10 mouse cellular contexts compared by ENCODE assay signal in the genomic region with DNA sequence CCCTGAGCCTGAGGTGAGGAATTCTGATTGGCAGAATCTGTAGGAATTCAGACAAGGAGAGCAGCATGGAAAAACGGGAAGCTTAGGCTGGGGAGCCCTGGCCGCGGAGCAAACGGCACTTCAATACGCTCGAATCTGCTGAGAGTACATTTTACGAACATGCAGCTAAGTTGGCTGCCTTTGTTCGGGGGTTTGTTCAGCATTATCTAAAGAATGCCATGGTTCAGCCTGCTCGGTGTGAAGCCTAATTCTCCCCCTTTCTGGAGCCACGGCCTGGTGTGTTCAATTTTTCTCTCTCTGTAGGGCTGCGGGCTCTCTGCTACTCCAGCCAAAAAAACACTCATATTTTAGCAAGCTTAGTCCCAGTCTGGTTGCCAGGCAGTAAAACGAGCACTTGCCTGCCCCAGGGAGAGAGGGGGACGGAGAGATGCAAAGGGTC.
DNase-seq lines count a peak whose midpoint lies in the region; ATAC-seq lines count a peak whose summit lies in the region.
"Had no signal": no experiment of that assay in that cellular context is flagged by ENCODE, and none has a peak within 500 bp of the region (broad histone marks: within the 10 kb centered on the region; RNA-seq: fewer than 3 reads in every experiment).

No protein-coding gene starts in this region.

- no peak for ATAC-seq in kidney, embryonic 16.5 days (ENCODE audit: low FRiP score, low TSS enrichment)
- no peak for ATAC-seq in kidney, embryonic 14.5 days (ENCODE audit: low FRiP score, low TSS enrichment)
- ATAC-seq in forebrain, embryonic 11.5 days (replicated peaks; ENCODE audit: low FRiP score) = peak; percentile 71
- ATAC-seq in neural tube, embryonic 11.5 days (ENCODE audit: insufficient read depth, low FRiP score, low TSS enrichment) = peak; percentile 39; the same call in 1 of the 2 replicates
- ATAC-seq: inflammation-experienced regulatory T-cells, adult 6 months had no signal

- H3K9me3 ChIP-seq in kidney, embryonic 16.5 days (ENCODE audit: low read length) = no peaks in the 10 kb centered on the region
- no peaks in the 10 kb centered on the region for H3K9me3 ChIP-seq in kidney, embryonic 14.5 days (ENCODE audit: control insufficient read depth, low read length)
- H3K9me3 ChIP-seq in forebrain, embryonic 11.5 days (ENCODE audit: control insufficient read depth, low read length) = no peaks in the 10 kb centered on the region
- no peaks in the 10 kb centered on the region for H3K9me3 ChIP-seq in limb, embryonic 10.5 days (replicated peaks)
- no peaks in the 10 kb centered on the region for H3K9me3 ChIP-seq in neural tube, embryonic 11.5 days (ENCODE audit: control insufficient read depth, low read length)

- WGBS in kidney, embryonic 16.5 days = 13% methylated on average over 13 of the region's 13 CpGs
- WGBS in kidney, embryonic 14.5 days = 11% methylated on average over 13 of the region's 13 CpGs
- WGBS in forebrain, embryonic 11.5 days = 5% methylated on average over 13 of the region's 13 CpGs
- WGBS in limb, embryonic 10.5 days = 31% methylated on average over 13 of the region's 13 CpGs
- 8% methylated on average over 13 of the region's 13 CpGs for WGBS in neural tube, embryonic 11.5 days

- 0 out of 2 replicates have a peak overlapping the region, but pooled peaks have one; percentile 12 for H3K4me2 ChIP-seq in kidney, embryonic 16.5 days (replicated peaks; ENCODE audit: low read depth, low read length)
- H3K4me2 ChIP-seq in kidney, embryonic 14.5 days (replicated peaks; ENCODE audit: low read depth, low read length) = no peak overlapping the region
- peak overlapping the region; percentile 13; the same call in 1 of the 2 replicates for H3K4me2 ChIP-seq in forebrain, embryonic 11.5 days (ENCODE audit: low read depth, low read length, severe bottlenecking)
- H3K4me2 ChIP-seq in neural tube, embryonic 11.5 days (ENCODE audit: low read depth) = no peak overlapping the region

- H3K27me3 ChIP-seq in kidney, embryonic 16.5 days (ENCODE audit: insufficient read depth, low read length) = peaks cover 7% of the 10 kb centered on the region
- H3K27me3 ChIP-seq in kidney, embryonic 14.5 days (ENCODE audit: control insufficient read depth, insufficient read depth, low read length) = no peaks in the 10 kb centered on the region
- no peaks in the 10 kb centered on the region; the same call in 1 of the 2 replicates for H3K27me3 ChIP-seq in forebrain, embryonic 11.5 days (ENCODE audit: control insufficient read depth, insufficient read depth, low read length)
- 0 out of 2 replicates have a peak, but pooled peaks cover 3% of the 10 kb centered on the region for H3K27me3 ChIP-seq in limb, embryonic 10.5 days (ENCODE audit: low read depth, poor library complexity, severe bottlenecking)
- H3K27me3 ChIP-seq in neural tube, embryonic 11.5 days (ENCODE audit: control insufficient read depth, insufficient read depth, low read length) = peaks cover 10% of the 10 kb centered on the region; the same call in 1 of the 2 replicates

- peaks cover 15% of the 10 kb centered on the region; the same call in 1 of the 2 replicates for H3K4me1 ChIP-seq in kidney, embryonic 16.5 days (ENCODE audit: insufficient read depth, low read length)
- H3K4me1 ChIP-seq in kidney, embryonic 14.5 days (ENCODE audit: control insufficient read depth, insufficient read depth, low read length) = peaks cover 7% of the 10 kb centered on the region; the same call in 1 of the 2 replicates
- H3K4me1 ChIP-seq in forebrain, embryonic 11.5 days (replicated peaks; ENCODE audit: control insufficient read depth, insufficient read depth, low read length) = peaks cover 9% of the 10 kb centered on the region; the same call in 1 of the 2 replicates
- peaks cover 56% of the 10 kb centered on the region for H3K4me1 ChIP-seq in limb, embryonic 10.5 days
- H3K4me1 ChIP-seq in neural tube, embryonic 11.5 days (ENCODE audit: control insufficient read depth, insufficient read depth, low read length) = peaks cover 13% of the 10 kb centered on the region

- H3K4me3 ChIP-seq in kidney, embryonic 16.5 days (ENCODE audit: low read length) = no peak overlapping the region
- no peak overlapping the region for H3K4me3 ChIP-seq in kidney, embryonic 14.5 days (ENCODE audit: low read length)
- H3K4me3 ChIP-seq in forebrain, embryonic 11.5 days (ENCODE audit: low read depth, low read length) = no peak overlapping the region
- H3K4me3 ChIP-seq in limb, embryonic 10.5 days = no peak overlapping the region
- H3K4me3 ChIP-seq in neural tube, embryonic 11.5 days (ENCODE audit: low read depth, low read length) = no peak overlapping the region

- no peak overlapping the region for H3K27ac ChIP-seq in kidney, embryonic 16.5 days (ENCODE audit: low read length)
- no peak overlapping the region for H3K27ac ChIP-seq in kidney, embryonic 14.5 days (ENCODE audit: low read depth, low read length)
- H3K27ac ChIP-seq in forebrain, embryonic 11.5 days (ENCODE audit: low read depth, low read length) = no peak overlapping the region
- H3K27ac ChIP-seq in limb, embryonic 10.5 days = peak overlapping the region; percentile 74
- no peak overlapping the region for H3K27ac ChIP-seq in neural tube, embryonic 11.5 days (ENCODE audit: low read depth, low read length)

- H3K36me3 ChIP-seq in kidney, embryonic 16.5 days (ENCODE audit: insufficient read depth, low read length) = no peaks in the 10 kb centered on the region
- no peaks in the 10 kb centered on the region for H3K36me3 ChIP-seq in kidney, embryonic 14.5 days (ENCODE audit: control insufficient read depth, insufficient read depth, low read length)
- H3K36me3 ChIP-seq in forebrain, embryonic 11.5 days (ENCODE audit: control insufficient read depth, insufficient read depth, low read length) = no peaks in the 10 kb centered on the region
- H3K36me3 ChIP-seq in limb, embryonic 10.5 days = no peaks in the 10 kb centered on the region
- H3K36me3 ChIP-seq in neural tube, embryonic 11.5 days (ENCODE audit: control insufficient read depth, insufficient read depth, low read length) = no peaks in the 10 kb centered on the region

- peak; percentile 69 for DNase-seq in forebrain, embryonic 11.5 days (ENCODE audit: low spot score)
- DNase-seq in limb, embryonic 10.5 days (ENCODE audit: low spot score) = no peak
- peak; percentile 43 for DNase-seq in neural tube, embryonic 11.5 days (ENCODE audit: low spot score)
- DNase-seq in layer of hippocampus, adult 18-20 months (ENCODE audit: low spot score in 2 of 2) = no peak
- DNase-seq in gastrocnemius, postnatal 10 days = no peak
- DNase-seq in ovary, postnatal 14 days (ENCODE audit: low spot score) = no peak
- DNase-seq: right cerebral cortex, postnatal 4 days had no signal

- no peak overlapping the region for H3K9ac ChIP-seq in kidney, embryonic 16.5 days (replicated peaks; ENCODE audit: low read length)
- no peak overlapping the region for H3K9ac ChIP-seq in kidney, embryonic 14.5 days (ENCODE audit: low read depth, low read length)
- no peak overlapping the region for H3K9ac ChIP-seq in forebrain, embryonic 11.5 days (ENCODE audit: low read length)
- H3K9ac ChIP-seq in neural tube, embryonic 11.5 days (ENCODE audit: low read length) = 0 out of 2 replicates have a peak overlapping the region, but pooled peaks have one; percentile 11

Comparison
In these comparisons a context has a peak if more than half of its experiments do, and no peak if none do; other contexts are left out.
1. H3K4me2 ChIP-seq: peak in kidney, embryonic 16.5 days (single experiment) and forebrain, embryonic 11.5 days (single experiment); none in kidney, embryonic 14.5 days (single experiment) and neural tube, embryonic 11.5 days (single experiment).
2. ATAC-seq: peak in forebrain, embryonic 11.5 days (single experiment) and neural tube, embryonic 11.5 days (single experiment); none in kidney, embryonic 16.5 days (single experiment) and kidney, embryonic 14.5 days (single experiment).
3. DNase-seq: peak in forebrain, embryonic 11.5 days (single experiment) and neural tube, embryonic 11.5 days (single experiment); none in limb, embryonic 10.5 days (single experiment), layer of hippocampus, adult 18-20 months (0 of 2), gastrocnemius, postnatal 10 days (single experiment) and ovary, postnatal 14 days (single experiment).